Mouse (Mus musculus): Measurements from ENCODE around the gene Tmem50b.

The Tmem50b gene

DNA sequence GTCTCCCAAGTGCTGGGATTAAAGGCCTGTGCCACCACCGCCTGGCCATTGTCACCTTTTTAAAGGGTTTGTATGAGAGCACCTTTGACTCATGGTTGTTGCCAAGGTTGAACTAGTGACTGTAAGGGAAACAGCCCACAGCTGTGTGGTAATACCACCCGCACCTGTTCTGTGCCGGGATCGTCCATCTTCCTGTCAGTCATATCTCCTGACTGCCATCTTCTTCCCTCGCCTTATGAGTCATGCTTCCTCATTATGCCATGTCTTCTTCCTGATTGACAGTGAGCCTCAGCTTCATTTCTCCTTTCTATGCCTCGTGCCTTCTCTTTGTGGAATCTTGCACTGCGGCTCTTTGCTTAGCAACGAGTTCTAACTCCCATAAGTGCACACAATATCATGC is 9.4 kb upstream of the Tmem50b start:
- DNase-seq: no peak

DNA sequence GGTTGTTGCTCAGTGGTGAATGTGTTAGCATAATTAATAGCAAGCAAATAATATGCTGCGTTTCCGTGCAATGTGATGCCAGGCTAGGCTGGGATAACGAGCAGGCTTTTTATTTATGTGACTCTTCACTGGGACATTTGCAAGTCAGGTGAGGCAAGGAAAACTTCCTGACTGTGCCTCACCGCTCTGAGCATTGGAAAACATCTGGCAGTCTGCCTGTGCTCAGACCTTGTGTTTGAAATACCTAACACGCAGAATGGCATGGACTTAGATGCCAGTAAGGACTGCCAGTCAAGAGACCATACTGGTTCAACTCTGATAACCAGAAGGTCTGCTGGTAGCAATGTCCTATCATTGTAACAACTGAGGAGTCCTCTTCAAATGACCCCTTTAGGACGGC is 7.6 kb upstream of the Tmem50b start:
- DNase-seq: no peak

DNA sequence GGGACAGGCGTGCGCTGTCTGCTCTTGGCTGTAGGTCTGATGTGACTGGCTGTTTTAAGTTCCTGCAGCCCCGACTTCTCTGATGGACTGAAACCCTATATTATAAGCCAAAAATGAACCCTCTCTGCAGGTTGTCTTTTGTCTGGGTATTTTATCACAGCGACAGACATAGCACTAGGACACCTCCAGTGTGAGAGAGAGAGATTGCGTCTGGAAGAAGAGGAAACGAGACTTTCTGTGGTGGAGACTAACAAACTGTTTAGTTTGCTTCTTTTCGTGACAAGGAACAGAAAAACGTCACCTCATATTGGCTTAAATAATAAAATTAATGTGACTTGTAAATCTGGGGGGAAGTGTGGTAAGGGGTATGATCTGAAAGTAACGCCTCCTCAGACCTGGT is 4.1 kb upstream of the Tmem50b start:
- DNase-seq: no peak

DNA sequence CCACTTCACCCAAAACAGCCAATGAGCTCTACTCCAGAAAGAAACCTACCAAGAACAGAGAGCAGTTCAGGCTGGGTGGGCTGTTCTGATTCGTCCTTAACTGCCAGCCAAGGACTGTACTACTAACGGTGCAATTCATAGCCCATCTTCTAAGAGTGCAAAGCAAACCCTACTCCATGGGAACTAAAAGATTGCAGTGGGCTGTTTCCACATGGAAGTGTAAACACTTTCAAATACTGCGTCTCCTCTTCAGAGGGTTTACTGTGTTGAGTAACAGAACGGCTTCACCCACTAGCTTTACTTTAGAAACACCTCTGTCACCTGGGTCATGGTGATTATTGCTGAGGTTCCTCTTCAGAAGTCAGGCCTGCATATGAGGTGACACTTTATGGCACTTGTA is 3.5 kb upstream of the Tmem50b start:
- DNase-seq: no peak

DNA sequence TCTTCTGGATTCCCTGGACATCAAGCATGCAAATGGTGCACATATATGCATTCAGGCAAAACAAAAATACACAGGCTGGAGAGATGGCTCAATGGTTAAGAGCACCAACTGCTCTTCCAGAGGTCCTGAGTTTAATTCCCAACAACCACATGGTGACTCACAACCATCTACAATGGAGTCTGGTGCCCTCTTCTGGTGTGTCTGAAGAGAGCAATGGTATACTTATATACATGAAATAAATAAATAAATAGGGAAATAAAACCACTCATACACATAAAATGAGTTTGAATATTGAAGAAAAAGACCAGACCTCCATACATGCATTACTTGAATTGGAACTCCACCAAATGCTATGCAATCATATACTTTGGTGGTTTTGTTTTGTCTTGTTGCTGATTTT is 1.6 kb upstream of the Tmem50b start:
- DNase-seq: no peak

DNA sequence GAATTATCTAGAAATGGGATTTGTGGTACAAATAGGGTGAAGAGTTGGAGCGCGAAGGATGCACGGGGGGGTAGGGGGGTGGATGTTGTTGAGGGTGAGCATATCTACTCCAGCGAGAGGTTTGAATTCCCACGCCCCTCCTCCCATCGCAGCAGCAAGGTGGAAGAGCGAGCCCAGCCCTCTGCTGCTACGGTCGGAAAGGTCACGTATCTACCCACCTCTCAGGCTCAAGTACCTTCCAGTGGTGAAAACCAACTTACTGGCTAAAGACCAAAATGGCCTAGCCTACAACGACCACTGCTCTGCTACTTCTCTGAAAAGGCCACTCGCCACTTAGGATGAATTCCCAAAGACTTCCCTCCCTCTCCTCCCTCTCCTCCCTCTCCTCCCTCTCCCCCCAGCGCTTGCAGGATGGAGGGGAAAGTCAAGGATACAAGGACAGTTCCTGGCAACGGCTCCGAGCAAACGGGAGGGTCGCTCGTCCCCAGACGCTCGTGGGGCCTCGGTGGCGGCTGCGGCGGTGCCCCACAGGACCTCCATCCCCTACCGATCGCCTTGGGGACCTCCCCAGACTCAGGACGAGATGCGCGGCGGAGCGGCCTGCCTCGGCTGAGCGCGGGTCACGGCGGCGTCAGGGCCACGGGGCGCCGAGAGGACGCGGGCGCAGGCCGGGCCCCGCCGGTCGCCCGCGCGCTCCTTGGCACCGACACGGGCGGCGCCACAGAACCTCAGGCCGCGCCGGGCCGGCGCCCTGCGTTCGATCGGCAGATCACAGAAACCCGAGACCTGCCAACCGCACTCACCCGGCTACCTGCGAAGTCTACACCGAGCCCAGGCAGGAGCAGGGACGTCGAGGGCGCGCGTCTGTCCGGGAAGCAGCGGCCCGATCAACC is 575 bp downstream of the Tmem50b start:
- peak; percentile 71 for DNase-seq

DNA sequence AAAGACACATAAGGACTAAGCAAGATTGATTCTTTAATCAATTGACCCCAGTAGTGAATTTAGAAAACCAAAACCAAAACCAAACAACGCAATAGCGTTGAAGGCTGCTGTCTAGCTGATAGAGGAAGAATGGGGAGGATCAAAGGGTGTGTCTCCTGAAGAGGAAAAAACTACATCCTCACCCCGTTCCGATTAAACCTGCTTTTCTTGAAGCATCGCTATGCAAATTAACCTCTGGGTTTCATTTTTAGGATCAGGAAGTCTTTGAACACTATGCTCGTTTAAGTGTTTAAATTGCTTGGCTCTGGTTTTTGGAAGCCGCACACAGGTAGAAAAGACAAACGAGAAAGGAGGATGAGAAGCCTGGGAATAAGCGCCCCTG is 1.2 kb downstream of the Tmem50b start:
- DNase-seq: no peak

DNA sequence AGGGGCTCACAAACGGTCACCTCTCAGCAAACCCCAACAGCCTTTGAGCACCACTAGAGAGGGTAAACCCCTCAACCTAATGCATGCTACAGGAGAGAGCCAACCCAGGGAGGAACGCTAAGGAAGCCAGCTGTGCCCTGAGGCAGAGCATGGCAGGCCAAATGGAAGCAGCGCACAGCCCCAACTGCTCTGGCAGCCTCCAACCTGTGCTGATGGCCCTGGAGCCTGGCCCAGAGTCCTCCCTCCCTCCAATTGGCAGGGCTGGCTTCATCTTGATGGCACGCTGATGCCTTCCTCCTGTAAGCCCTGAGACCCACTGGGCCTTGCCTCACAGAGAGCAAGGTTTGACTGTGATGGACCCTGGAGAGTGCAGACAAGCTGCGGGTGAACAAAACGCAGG is 2.5 kb downstream of the Tmem50b start:
- peak; percentile 84 for DNase-seq

DNA sequence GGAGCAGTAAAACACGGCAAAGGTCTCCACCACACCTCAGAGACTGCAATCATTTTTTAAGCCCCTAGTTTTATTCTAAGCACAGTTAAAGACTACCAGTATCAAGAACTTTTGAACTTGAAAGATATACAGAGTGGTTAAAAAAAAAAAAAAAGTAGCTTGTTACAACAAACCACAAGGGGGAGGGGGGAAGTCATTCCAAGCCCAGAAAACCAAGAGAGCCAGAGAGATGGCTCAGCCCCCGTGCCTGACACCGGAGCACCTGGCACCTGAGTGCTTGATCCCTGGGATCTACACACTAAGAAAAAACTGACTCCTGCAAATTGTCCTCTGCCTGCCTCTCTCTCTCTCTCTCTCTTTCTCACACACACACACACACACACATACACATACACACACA is 4.3 kb downstream of the Tmem50b start:
- no peak for DNase-seq

DNA sequence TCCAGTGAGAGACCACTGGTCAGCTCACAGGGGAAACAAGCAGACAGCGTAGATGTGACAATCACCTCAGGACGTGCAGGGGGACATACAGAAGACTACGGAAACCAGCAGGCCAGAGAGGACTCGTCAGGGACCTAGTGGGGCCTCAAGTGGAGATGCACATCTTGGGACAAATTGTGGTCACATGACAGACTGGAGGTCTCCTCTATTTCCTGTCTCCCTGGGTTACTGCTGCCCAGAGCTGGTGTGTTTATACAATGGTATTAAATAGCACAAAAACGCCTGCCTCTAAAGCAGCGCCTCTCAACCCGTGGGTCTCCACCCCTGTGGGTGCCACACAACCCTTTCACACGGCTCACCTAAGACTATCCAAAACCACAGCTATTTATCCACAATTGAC is 5.4 kb downstream of the Tmem50b start:
- no peak for DNase-seq

DNA sequence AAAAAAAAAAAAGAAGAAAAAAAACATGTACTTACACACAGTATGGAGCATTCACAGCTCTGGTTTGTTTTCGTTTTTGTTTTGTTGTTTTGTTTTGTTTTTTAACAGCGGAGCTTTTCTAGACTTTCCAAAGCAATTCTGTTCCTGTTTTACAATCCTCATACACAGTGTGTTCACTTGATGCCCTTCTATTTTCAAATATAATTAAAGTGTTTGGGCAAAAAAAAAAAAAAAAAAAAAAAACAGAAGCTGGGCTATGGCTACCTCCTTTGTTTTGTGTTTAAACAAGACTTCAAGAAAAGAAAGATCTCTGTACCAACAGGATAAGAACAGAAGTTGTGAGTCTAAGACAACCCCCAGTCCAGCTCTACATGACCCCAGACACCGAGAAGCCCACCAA is 8.9 kb downstream of the Tmem50b start:
- no peak for DNase-seq

DNA sequence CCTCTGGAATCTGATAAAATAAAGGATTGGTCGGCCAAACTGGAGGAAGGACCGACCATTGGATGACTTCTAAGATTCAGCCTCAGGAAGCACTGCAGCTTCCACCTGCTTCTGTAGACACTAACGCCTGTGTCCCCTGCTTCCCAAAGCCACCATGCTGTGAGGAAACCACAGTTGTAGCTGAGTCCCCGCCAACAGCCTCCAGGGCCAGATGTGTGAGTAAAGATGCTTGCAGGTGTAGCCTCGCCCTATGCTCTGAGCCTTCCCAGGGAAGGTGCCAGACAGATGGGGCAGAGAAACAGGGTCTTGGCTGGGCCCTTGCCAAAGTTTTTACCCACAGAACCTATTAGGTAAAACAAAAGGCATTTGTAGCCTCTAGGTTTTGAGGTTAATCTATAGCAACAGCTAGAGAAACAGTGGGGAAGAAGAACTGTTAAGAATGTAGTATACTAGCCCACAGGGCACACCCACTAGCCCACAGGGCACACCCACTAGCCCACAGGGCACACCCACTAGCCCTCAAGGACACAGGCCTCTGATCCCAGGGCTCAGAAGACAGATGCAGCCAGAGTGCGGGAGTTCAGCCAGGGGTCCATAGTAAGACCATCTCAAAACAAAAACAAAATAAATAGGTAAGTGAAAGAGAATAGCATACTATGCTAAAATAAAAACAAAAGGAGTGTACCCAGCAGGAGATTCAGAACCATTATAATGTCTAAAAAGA is 9.7 kb downstream of the Tmem50b start:
- DNase-seq: peak; percentile 15

DNA sequence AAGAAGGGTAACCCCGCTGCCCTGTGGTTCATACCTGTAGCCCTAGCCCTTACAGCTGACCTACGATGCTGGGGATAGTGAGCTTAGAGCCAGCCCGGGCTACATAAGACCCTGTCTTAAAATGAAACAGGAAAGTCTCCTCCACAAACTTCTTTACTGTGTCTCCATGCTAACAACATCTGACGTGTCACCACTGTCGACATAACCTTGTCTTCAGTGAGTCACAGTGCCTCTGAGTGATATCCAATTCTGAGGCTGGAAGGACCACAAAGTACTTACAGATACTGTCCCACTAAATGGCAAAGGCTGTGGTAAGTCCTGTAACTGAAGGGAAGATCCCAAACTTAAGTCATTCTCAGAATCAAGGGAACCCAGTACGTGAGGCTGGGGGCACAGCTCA is 11.4 kb downstream of the Tmem50b start:
- no peak for DNase-seq

DNA sequence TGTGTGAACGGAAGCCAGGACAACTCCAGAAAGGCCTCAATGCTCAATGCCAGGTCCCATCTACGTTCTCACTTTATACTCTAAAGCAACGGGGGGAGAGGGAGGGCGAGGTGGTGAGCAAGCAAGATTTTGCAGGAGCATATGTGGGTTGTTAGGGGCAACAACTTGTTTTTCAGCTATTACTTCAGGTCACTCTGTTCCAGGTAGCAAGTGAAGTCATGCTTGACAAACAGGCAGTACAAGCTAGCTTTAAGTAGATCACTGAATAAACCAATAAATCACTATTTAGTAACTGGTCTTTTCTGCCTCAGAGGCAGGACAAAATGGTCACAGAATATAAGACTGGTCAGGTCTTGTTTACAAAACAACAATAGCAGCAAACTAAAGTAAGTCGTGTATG is 12.0 kb downstream of the Tmem50b start:
- no peak for DNase-seq

DNA sequence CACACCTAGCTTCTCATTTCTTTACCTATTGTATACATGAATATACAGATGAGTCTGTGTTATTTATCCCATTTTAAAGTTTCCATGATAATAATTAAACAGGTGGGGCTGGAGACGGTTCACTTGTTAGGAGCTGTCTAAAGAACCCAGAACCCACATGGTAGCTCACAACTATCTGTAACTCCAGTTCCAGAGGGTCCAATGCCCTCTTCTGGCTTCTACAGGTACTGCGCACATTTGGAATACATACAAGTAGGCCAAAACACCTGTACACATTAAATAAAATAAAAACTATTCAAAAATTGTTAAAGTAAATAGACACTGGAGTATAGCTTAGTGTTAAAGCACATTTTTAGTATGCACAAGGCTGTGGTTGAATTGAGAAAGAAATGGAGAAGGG is 15.3 kb downstream of the Tmem50b start:
- no peak for DNase-seq

DNA sequence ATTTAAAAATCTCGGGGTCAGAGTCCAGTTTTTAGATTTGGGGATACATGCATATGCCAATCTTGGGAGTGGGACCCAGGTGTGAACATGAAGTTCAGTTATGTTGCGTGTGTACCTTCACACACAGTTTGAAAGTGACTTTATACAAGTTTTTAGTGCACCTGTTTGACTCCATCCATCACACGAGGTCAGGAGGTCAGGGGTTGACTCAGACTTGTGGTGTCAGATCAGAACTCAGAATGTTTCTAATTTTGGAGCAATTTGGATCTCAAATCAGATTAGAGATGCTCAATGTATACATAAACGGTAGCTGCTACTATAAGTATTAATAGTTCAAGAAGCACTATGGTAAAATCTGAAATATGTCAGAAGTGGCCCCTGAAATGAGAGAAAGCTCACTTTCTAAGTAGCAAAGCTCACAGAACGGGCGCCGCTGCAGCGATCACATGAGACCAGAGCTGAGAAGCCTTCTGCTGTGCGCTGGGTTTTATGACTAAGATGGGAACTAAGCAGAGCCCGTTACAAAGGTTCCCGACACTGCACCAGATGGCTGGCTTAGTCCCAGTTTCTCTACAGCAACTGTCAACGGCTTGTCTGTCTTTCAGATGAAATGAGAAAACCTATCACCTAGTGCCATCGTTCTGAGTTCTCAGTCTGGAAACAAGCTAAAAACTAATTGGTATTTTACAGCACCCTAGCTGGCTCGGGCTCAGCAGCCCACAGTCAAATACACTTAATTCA is 18.4 kb downstream of the Tmem50b start:
- no peak for DNase-seq

DNA sequence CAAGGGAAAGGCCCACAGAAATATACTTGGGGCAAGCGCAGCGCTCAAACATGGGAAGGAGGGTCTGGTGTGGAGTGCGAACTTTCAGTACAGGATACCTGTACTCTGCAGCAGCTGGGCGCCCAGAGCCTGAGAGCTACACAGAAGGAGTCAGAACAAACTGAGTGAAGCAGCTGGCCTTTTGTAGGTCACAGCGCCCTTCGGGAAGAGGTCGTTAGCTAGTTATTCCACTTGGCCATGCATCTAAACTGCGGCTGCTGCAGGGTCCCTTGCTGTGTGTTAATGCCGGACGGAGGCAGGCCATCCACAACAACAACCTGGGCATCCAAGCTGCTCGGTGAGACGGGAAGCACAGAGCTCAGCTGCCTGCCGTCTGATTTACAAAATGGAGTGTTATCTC is 22.4 kb downstream of the Tmem50b start:
- no peak for DNase-seq

DNA sequence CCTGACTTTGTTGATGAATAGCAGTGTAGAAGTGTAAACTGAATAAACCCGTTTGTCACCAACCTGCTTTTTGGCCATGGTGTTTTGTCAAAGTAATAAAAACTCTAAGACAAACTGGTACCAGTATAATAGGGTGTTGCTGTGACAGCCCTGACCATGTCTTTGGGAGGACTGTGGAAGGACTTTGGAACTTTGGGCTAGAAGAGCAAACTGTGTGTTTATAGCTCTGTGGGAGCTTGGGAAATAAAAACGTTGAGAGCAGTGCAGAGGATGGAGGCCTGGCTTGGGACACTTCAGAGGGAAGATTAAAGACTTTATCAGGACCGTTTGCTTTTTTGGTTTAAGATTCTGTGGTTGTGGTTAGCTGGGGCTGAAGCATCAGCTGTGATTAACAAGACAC is 26.5 kb downstream of the Tmem50b start:
- DNase-seq: no peak

DNA sequence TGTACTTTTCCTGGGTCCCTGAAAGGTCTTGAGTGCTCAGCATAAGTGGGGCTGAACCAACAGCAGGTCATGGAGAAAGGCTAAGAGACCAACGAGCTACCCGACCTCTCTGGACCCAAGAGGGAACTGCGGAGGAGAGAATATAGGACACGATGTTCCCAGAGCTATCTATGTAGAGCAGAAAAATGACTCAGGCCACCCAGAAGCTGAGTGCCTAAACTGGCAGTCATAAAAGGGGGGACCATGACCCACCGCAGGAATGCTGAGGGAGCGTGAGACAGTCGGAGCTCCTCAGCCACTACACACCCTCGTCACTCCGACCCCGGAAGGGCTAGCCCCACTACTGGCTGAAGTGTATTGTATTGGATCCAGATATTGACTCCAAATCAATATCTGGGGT is 28.6 kb downstream of the Tmem50b start:
- DNase-seq: no peak

DNA sequence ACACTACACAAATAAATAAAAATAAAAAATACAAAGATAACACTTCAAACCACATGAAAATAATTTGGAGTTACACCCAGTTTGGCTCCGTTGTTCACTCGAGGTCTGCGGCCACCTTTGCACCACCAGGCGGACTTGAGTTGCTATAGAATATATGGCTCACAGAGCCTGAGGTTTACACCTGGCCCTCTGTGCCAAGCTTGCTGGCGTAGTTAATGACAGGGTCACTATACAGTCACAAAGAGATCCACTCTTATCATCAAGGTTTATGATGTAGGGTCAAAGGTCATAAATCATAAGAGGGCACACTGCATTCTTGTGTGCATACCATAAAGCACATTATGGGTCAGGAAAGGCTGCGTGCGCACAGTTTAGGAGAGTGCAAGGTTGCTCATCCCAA is 31.6 kb downstream of the Tmem50b start:
- no peak for DNase-seq

DNA sequence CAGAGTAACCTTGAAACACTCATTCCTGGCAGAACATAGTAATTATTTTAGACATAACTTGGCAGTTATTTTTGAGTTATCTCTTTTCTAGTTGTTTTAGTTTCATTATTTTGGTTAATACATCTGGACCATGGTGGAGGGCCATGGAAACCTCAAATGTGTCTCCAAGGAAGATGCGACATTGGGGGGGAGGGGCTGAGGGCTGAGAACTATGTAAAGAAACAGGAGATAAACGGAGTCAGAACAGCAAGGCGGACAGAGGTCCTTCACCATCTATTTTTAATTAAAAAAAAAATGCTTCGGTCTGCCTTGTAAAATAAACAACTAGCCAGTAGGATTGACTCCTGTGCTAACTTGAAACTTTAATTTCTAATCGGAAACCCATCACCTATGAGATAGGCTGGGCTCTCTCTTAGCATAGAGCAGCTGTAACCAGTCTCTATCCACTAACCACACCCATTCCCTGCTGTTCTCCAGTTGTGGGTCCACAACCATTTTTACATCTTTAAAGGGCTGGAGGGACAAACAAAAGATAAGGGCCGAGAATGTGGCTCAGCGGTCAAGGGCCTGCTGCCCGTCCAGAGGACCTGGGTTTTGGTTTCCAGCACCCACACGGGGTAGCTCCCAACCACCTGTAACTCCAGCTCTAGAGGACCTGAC is 32.2 kb downstream of the Tmem50b start:
- no peak for DNase-seq

DNA sequence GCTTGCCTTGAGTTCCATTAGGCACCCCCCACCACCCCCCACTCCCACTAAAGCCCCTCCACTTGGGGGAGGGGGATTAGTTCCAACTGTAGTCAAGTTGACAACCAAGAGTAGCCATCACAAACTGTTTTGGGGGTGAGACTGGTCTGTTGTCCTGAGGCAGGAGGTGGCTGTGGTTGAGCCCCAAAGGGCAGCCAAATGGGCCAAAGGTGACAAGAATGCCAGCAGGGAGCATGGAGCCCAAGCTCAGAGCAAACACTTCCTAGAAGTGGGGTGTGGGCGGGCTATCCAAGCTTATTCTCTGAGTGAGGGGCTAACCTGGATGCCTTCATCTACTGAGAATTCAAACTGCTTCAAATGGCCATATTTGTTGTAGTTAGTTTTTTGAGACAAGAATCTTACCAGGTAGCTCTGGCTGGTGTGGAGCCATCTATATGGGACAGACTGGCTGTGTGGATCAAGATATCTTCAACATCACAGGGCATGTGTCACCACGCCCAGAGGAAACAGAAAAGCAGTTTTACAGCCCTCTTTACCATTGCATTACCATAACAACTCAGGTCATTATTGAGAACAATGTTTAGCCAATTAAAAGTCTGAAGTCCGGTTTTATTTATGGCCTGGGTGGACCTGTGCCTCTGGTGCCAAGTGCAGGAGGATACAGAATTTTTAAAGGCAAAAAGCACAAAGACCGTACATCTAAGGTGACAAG is 32.9 kb downstream of the Tmem50b start:
- DNase-seq: no peak
